Mouse (Mus musculus) CH12.LX (cell line): ENCODE measurements around the gene Pkdrej. TPM values are rescaled to one million over a fixed set of nuclear protein-coding genes. Genes with fewer than 3 reads are reported as not detected.

Source experiments
- DNase-seq: peaks from one replicate; pipeline ENCODE4 v3.0.0-alpha.2; 2013; ENCODE audit errors: extremely low read depth
- H3K27ac ChIP-seq: 2 replicates; pipeline ENCODE4 v1.5.1; 2012; ENCODE audit warnings: low read depth, mild to moderate bottlenecking, control low read depth, moderate library complexity; ENCODE audit not compliant: insufficient read depth
- H3K27me3 ChIP-seq: replicated peaks from 2 replicates; pipeline ENCODE3; 2012; ENCODE audit warnings: inconsistent platforms
- H3K36me3 ChIP-seq, 2 experiments: replicated peaks in 1 of 2; 2 replicates each; pipeline versions ENCODE3 to v1.6.1; 2012; ENCODE audit warnings: inconsistent platforms in 1 of 2, low read length in 1 of 2, mild to moderate bottlenecking in 1 of 2, mixed read lengths in 1 of 2, moderate library complexity in 1 of 2; ENCODE audit not compliant: control insufficient read depth in 1 of 2, insufficient read depth in 1 of 2
- H3K4me1 ChIP-seq, 2 experiments: 2 replicates each; pipeline ENCODE4 v1.6.1; 2012; ENCODE audit warnings: inconsistent platforms in 1 of 2, moderate library complexity in 1 of 2; ENCODE audit not compliant: insufficient read depth in 2 of 2, control insufficient read depth in 1 of 2
- H3K4me2 ChIP-seq: 2 replicates; pipeline ENCODE4 v1.6.1; 2012; ENCODE audit warnings: low read depth, mild to moderate bottlenecking, control low read depth; ENCODE audit not compliant: poor library complexity, insufficient read depth, severe bottlenecking
- H3K4me3 ChIP-seq, 3 experiments: fragments of 150-350 bp in 1 of 3; sonication (generic) in 1 of 3; replicated peaks in 1 of 3; 2 replicates each; pipeline versions ENCODE3 to v1.5.1; 2011 to 2012; ENCODE audit warnings: low read depth in 2 of 3, low read length in 2 of 3, mild to moderate bottlenecking in 2 of 3, moderate library complexity in 2 of 3, control low read depth in 1 of 3, improper control_type of control experiment in 1 of 3, inconsistent platforms in 1 of 3, mixed read lengths in 1 of 3; ENCODE audit not compliant: poor library complexity in 1 of 3
- H3K79me2 ChIP-seq: replicated peaks from 2 replicates; pipeline ENCODE4 v1.6.1; 2012; ENCODE audit warnings: mild to moderate bottlenecking, moderate library complexity; ENCODE audit not compliant: control insufficient read depth, poor library complexity, insufficient read depth, severe bottlenecking; ENCODE audit errors: extremely low read depth
- H3K9ac ChIP-seq: 2 replicates; pipeline ENCODE4 v1.6.1; 2012; ENCODE audit warnings: low read depth, mild to moderate bottlenecking, control low read depth, moderate library complexity; ENCODE audit not compliant: insufficient read depth
- H3K9me3 ChIP-seq: replicated peaks from 2 replicates; pipeline ENCODE3; 2012; ENCODE audit warnings: low read length, inconsistent platforms, mixed read lengths
- BHLHE40 ChIP-seq: IDR thresholded peaks from 2 replicates; pipeline ENCODE4 v1.6.1; 2011; ENCODE audit warnings: mild to moderate bottlenecking, low read depth, low read length, improper control_type of control experiment
- CHD1 ChIP-seq: IDR thresholded peaks from 2 replicates; pipeline ENCODE4 v1.6.1; 2012; ENCODE audit warnings: low read depth, low read length, improper control_type of control experiment, inconsistent platforms
- CHD2 ChIP-seq: IDR thresholded peaks from 2 replicates; pipeline ENCODE4 v1.6.1; 2011; ENCODE audit warnings: low read length, improper control_type of control experiment
- CTCF ChIP-seq, 2 experiments: IDR thresholded peaks in 1 of 2; conservative IDR thresholded peaks in 1 of 2; 2 replicates each; pipeline ENCODE4 v1.5.1; 2011 to 2012; ENCODE audit warnings: low read depth in 2 of 2, low read length in 2 of 2, improper control_type of control experiment in 1 of 2, inconsistent platforms in 1 of 2, mild to moderate bottlenecking in 1 of 2, moderate library complexity in 1 of 2
- ELF1 ChIP-seq: IDR thresholded peaks from 2 replicates; pipeline ENCODE4 v1.6.1; 2014; ENCODE audit warnings: low read depth, mild to moderate bottlenecking, inconsistent platforms, low read length, improper control_type of control experiment
- ETS1 ChIP-seq: conservative IDR thresholded peaks from 2 replicates; pipeline ENCODE4 v1.6.1; 2012; ENCODE audit warnings: low read depth, mild to moderate bottlenecking, inconsistent platforms, low read length, improper control_type of control experiment, moderate library complexity
- IRF4 ChIP-seq: IDR thresholded peaks from 2 replicates; pipeline ENCODE4 v1.6.1; 2014; ENCODE audit warnings: low read depth, mild to moderate bottlenecking, inconsistent platforms, low read length, improper control_type of control experiment
- JUN ChIP-seq: IDR thresholded peaks from 2 replicates; pipeline ENCODE4 v1.6.1; 2011; ENCODE audit warnings: low read depth, mild to moderate bottlenecking, low read length, improper control_type of control experiment, moderate library complexity; ENCODE audit not compliant: insufficient read depth
- MAX ChIP-seq: IDR thresholded peaks from 2 replicates; pipeline ENCODE4 v1.6.1; 2011; ENCODE audit warnings: low read length, improper control_type of control experiment
- MAZ ChIP-seq: IDR thresholded peaks from 2 replicates; pipeline ENCODE4 v1.6.1; 2012; ENCODE audit warnings: low read depth, mild to moderate bottlenecking, inconsistent platforms, low read length, improper control_type of control experiment, moderate library complexity
- MXI1 ChIP-seq: IDR thresholded peaks from 2 replicates; pipeline ENCODE4 v1.6.1; 2011; ENCODE audit warnings: mild to moderate bottlenecking, low read depth, low read length, improper control_type of control experiment
- NRF1 ChIP-seq: IDR thresholded peaks from 2 replicates; pipeline ENCODE4 v1.6.1; 2014; ENCODE audit warnings: low read depth, mild to moderate bottlenecking, inconsistent platforms, low read length, improper control_type of control experiment, moderate library complexity
- POLR2A ChIP-seq: IDR thresholded peaks from 2 replicates; pipeline ENCODE4 v1.6.1; 2011; ENCODE audit warnings: low read depth, mild to moderate bottlenecking, improper control_type of control experiment, low read length
- SIN3A ChIP-seq: IDR thresholded peaks from 2 replicates; pipeline ENCODE4 v1.6.1; 2012; ENCODE audit warnings: low read length, improper control_type of control experiment, inconsistent platforms
- UBTF ChIP-seq: IDR thresholded peaks from 2 replicates; pipeline ENCODE4 v1.6.1; 2012; ENCODE audit warnings: low read depth, mild to moderate bottlenecking, inconsistent platforms, low read length, improper control_type of control experiment, moderate library complexity
- ZC3H11A ChIP-seq: IDR thresholded peaks from 2 replicates; pipeline ENCODE4 v1.6.1; 2012; ENCODE audit warnings: low read depth, mild to moderate bottlenecking, inconsistent platforms, low read length, improper control_type of control experiment
- ZNF384 ChIP-seq: IDR thresholded peaks from 2 replicates; pipeline ENCODE4 v1.6.1; 2012; ENCODE audit warnings: low read depth, low read length, improper control_type of control experiment, inconsistent platforms
- dilution Hi-C: fragments of 300-500 bp; cut with MboI; formaldehyde crosslinking; loops from 2 replicates; pipeline ENCODE4 v1.14.3; 2020; ENCODE audit warnings: low sequenced_read_pairs; ENCODE audit not compliant: extremely low pct_unique_long_range_greater_than_20kb, extremely low pct_ligation_motif_present
- in situ Hi-C: fragments of 300-500 bp; cut with MboI; formaldehyde crosslinking; loops from 3 replicates; pipeline ENCODE4 v1.14.3; 2019; ENCODE audit warnings: low sequenced_read_pairs, low pct_ligation_motif_present, low pct_unique_long_range_greater_than_20kb, mixed read lengths
- polyA plus RNA-seq: library from polyadenylated mRNA; unstranded; fragments of >175 nt; gene quantifications from 2 replicates; pipeline ENCODE4 v1.2.1, GENCODE M21; 2012; ENCODE audit warnings: low read depth; ENCODE audit not compliant: insufficient read length
- total RNA-seq, 2 experiments: library from RNA; depleted of rRNA; stranded (reverse); fragments of 300-350 nt in 1 of 2; fragments of >200 nt in 1 of 2; gene quantifications; 2 replicates each; pipeline ENCODE4 v1.2.3; 2012 to 2014

The Pkdrej gene
- total and polyA plus RNA-seq, 3 experiments, result not detected

DNA sequence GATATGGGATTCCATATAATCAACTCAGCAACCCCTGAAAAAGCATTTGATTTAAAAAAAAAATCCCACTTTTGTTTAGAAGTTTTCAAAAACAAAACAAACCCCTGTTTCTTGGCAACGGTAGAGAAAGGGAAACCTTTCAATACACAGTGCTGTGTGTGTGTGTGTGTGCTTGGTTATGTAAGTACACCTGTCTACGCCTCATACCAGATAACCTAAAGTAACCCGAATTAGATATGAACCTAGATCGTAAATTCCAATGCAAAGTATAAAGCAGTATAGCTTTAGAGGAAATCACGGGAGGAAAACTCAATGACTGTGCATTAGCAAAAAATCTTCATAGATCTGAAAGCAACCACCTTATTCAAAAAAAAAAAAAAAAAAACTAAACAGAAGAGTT, 54.9 kb downstream of the Pkdrej start:
- Histone ChIP-seq H3K4me3 (no peak overlapping the region), H3K9me3 (peaks cover 3% of the 10 kb centered on the region), H3K27ac (no peak overlapping the region), H3K4me1 (no peaks in the 10 kb centered on the region), H3K36me3 (no peaks in the 10 kb centered on the region), H3K4me2 (no peak overlapping the region), H3K79me2 (no peaks in the 10 kb centered on the region), H3K27me3 (peaks cover 77% of the 10 kb centered on the region), H3K9ac (no peak overlapping the region)
- DNase-seq, result no peak
- TF ChIP-seq ELF1 (no peak), CTCF (conservative IDR thresholded peaks at IDR 0.05 in 1 of 2, IDR thresholded peaks at IDR 0.05 in 1 of 2; ENCODE audit: low read depth in 2 of 2, low read length in 2 of 2) (no peak)
- in situ Hi-C loops (no loop called here), dilution Hi-C loops (no loop called here)

DNA sequence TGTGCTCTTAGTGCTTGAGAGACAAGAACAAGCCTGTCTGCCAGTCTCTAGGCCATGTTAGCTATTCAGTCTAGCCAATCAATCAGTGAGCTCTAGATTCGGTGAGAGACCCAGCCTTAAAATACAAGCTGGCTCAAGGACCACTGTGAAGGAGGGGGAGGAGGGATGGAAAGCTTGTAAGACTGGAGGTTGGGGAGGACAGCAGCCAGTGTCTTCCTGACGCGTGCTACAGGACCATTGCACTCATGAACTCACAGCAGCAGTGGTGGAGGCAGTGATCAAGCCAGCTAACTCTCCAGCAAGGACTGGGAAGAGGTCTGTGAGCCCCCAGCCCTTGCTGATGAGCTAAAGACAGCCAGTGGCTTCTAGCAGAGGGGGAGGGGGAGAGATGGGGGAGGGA, 56.5 kb downstream of the Pkdrej start:
- in situ Hi-C loops, result no loop called here
- dilution Hi-C loops, result no loop called here
- H3K9me3 ChIP-seq, result peaks cover 3% of the 10 kb centered on the region

More for the DNA sequence above, 56.5 kb downstream of the Pkdrej start:
- Histone ChIP-seq H3K4me2 (no peak overlapping the region), H3K4me3 (no peak overlapping the region), H3K27me3 (peaks cover 67% of the 10 kb centered on the region), H3K4me1 (no peaks in the 10 kb centered on the region), H3K79me2 (no peaks in the 10 kb centered on the region), H3K36me3 (no peaks in the 10 kb centered on the region), H3K9ac (no peak overlapping the region), H3K27ac (no peak overlapping the region)
- TF ChIP-seq SIN3A (no peak), UBTF (no peak), BHLHE40 (no peak), ZC3H11A (no peak), MAZ (no peak), ETS1 (no peak), JUN (no peak), MAX (no peak), POLR2A (no peak), MXI1 (no peak), IRF4 (no peak), NRF1 (no peak), ZNF384 (no peak), ELF1 (no peak), CHD2 (no peak), CHD1 (no peak)
- DNase-seq, result no peak

Other genes with a start within 250 kb of the Pkdrej start
- gene Wnt7b, start 239.3 kb downstream of the Pkdrej start, total RNA-seq (2012; rRNA removed), result not detected in 2 replicates
- not detected in 2 replicates for gene Wnt7b, start 239.3 kb downstream of the Pkdrej start, total RNA-seq (2014; rRNA removed)
- not detected in 2 replicates for gene Wnt7b, start 239.3 kb downstream of the Pkdrej start, polyA plus RNA-seq
- not detected in 2 replicates for gene Ppara, start 86.8 kb downstream of the Pkdrej start, total RNA-seq (2012; rRNA removed)
- gene Ppara, start 86.8 kb downstream of the Pkdrej start, total RNA-seq (2014; rRNA removed), result not detected in 2 replicates
- gene Ppara, start 86.8 kb downstream of the Pkdrej start, polyA plus RNA-seq, result not detected in 2 replicates
- gene Cdpf1, start 10.0 kb downstream of the Pkdrej start, total RNA-seq (2012; rRNA removed), result 27.4 and 30.1 TPM in 2 replicates
- 23.3 and 26.4 TPM in 2 replicates for gene Cdpf1, start 10.0 kb downstream of the Pkdrej start, total RNA-seq (2014; rRNA removed)
- 18.1 and 20.9 TPM in 2 replicates for gene Cdpf1, start 10.0 kb downstream of the Pkdrej start, polyA plus RNA-seq
- gene Ttc38, start 10.6 kb upstream of the Pkdrej start, total RNA-seq (2012; rRNA removed), result 4.2 and 5.8 TPM in 2 replicates
- gene Ttc38, start 10.6 kb upstream of the Pkdrej start, total RNA-seq (2014; rRNA removed), result 3.3 and 5.1 TPM in 2 replicates
- 4.4 and 5.1 TPM in 2 replicates for gene Ttc38, start 10.6 kb upstream of the Pkdrej start, polyA plus RNA-seq
- 37.4 and 40.0 TPM in 2 replicates for gene Gtse1, start 38.0 kb upstream of the Pkdrej start, total RNA-seq (2012; rRNA removed)
- 31.6 and 32.8 TPM in 2 replicates for gene Gtse1, start 38.0 kb upstream of the Pkdrej start, total RNA-seq (2014; rRNA removed)
- 36.6 and 40.1 TPM in 2 replicates for gene Gtse1, start 38.0 kb upstream of the Pkdrej start, polyA plus RNA-seq
- 24.9 and 29.0 TPM in 2 replicates for gene Trmu, start 57.6 kb upstream of the Pkdrej start, total RNA-seq (2012; rRNA removed)
- 20.2 and 26.4 TPM in 2 replicates for gene Trmu, start 57.6 kb upstream of the Pkdrej start, total RNA-seq (2014; rRNA removed)
- gene Trmu, start 57.6 kb upstream of the Pkdrej start, polyA plus RNA-seq, result 26.4 and 34.7 TPM in 2 replicates
- gene Celsr1, start 212.0 kb upstream of the Pkdrej start, total RNA-seq (2012; rRNA removed), result 0.17 TPM in 1 of 2 replicates, not detected in the other
- gene Celsr1, start 212.0 kb upstream of the Pkdrej start, total RNA-seq (2014; rRNA removed), result not detected in 2 replicates
- gene Celsr1, start 212.0 kb upstream of the Pkdrej start, polyA plus RNA-seq, result not detected in 2 replicates
- gene Gramd4, start 236.0 kb upstream of the Pkdrej start, total RNA-seq (2012; rRNA removed), result 0.08 and 0.17 TPM in 2 replicates
- 0.66 TPM in 2 replicates for gene Gramd4, start 236.0 kb upstream of the Pkdrej start, total RNA-seq (2014; rRNA removed)
- 0.56 and 0.63 TPM in 2 replicates for gene Gramd4, start 236.0 kb upstream of the Pkdrej start, polyA plus RNA-seq